Mouse (Mus musculus): ENCODE measurements around the gene Cldn34c3.
"Not testable (repeated sequence)": the region's sequence is repeated elsewhere in the genome, so short reads cannot be mapped to it uniquely, and the experiment has no call there.

- not testable (repeated sequence) for TF ChIP-seq POLR2A, CTCF (IDR thresholded peaks at IDR 0.05; ENCODE audit: extremely low read depth, insufficient read depth, low read length)
Measured at GRCm38 (mm10) chrX:123793365-123793764, at the start of gene Cldn34c3.
